Mouse (Mus musculus) kidney, adult 18-20 months (tissue): ENCODE data around the gene Nubpl.
"Not testable (repeated sequence)": the region's sequence is repeated elsewhere in the genome, so short reads cannot be mapped to it uniquely, and the experiment has no call there.

Source experiments
- DNase-seq: peaks from one replicate; pipeline ENCODE4 v3.0.0; 2021

Nubpl gene

GRCm38 (mm10) chr12:52097650-52098070 is at the start of gene Nubpl:
TSS of gene Nubpl (plus strand) at chr12:52097737.
- peak; percentile 96 for DNase-seq

GRCm38 (mm10) chr12:52049324-52049723 is 48.2 kb upstream of the Nubpl start:
- no peak for DNase-seq

GRCm38 (mm10) chr12:52079296-52079695 is 18.2 kb upstream of the Nubpl start:
- not testable (repeated sequence) for DNase-seq

- no peak for DNase-seq
Observed at GRCm38 (mm10) chr12:52097049-52097649, 388 bp upstream of the Nubpl start.

- DNase-seq = no peak
Observed at GRCm38 (mm10) chr12:52120276-52120675, 22.7 kb downstream of the Nubpl start.

GRCm38 (mm10) chr12:52126407-52126806 is 28.9 kb downstream of the Nubpl start:
- no peak for DNase-seq

- DNase-seq = no peak
Observed at GRCm38 (mm10) chr12:52129072-52129471, 31.5 kb downstream of the Nubpl start.

- DNase-seq = peak; percentile 20
Observed at GRCm38 (mm10) chr12:52132256-52132655, 34.7 kb downstream of the Nubpl start.

GRCm38 (mm10) chr12:52138296-52138695 is 40.8 kb downstream of the Nubpl start:
- no peak for DNase-seq

- no peak for DNase-seq
Observed at GRCm38 (mm10) chr12:52146639-52147038, 49.1 kb downstream of the Nubpl start.

GRCm38 (mm10) chr12:52149448-52149847 is 51.9 kb downstream of the Nubpl start:
- no peak for DNase-seq

- no peak for DNase-seq
Observed at GRCm38 (mm10) chr12:52152071-52152470, 54.5 kb downstream of the Nubpl start.

GRCm38 (mm10) chr12:52154906-52155305 is 57.4 kb downstream of the Nubpl start:
- DNase-seq = no peak

- DNase-seq = no peak
Observed at GRCm38 (mm10) chr12:52164414-52164813, 66.9 kb downstream of the Nubpl start.

GRCm38 (mm10) chr12:52186205-52186793 is 88.8 kb downstream of the Nubpl start:
- no peak for DNase-seq

- no peak for DNase-seq
Observed at GRCm38 (mm10) chr12:52186963-52187590, 89.5 kb downstream of the Nubpl start.

GRCm38 (mm10) chr12:52198471-52198870 is 100.9 kb downstream of the Nubpl start:
- DNase-seq = no peak

- DNase-seq = no peak
Observed at GRCm38 (mm10) chr12:52209121-52209610, 111.6 kb downstream of the Nubpl start.

GRCm38 (mm10) chr12:52211144-52211543 is 113.6 kb downstream of the Nubpl start:
- DNase-seq = no peak

- no peak for DNase-seq
Observed at GRCm38 (mm10) chr12:52214837-52215236, 117.3 kb downstream of the Nubpl start.

- DNase-seq = no peak
Observed at GRCm38 (mm10) chr12:52224954-52225353, 127.4 kb downstream of the Nubpl start.

GRCm38 (mm10) chr12:52228746-52229145 is 131.2 kb downstream of the Nubpl start:
- DNase-seq = no peak

GRCm38 (mm10) chr12:52231929-52232328 is 134.4 kb downstream of the Nubpl start:
- DNase-seq = not testable (repeated sequence)

- DNase-seq = no peak
Observed at GRCm38 (mm10) chr12:52242712-52243111, 145.2 kb downstream of the Nubpl start.
